Mouse (Mus musculus) ES-Bruce4 (cell line): Measurements from ENCODE around the gene Tcf19. TPM values are rescaled to one million over a fixed set of nuclear protein-coding genes. Genes with fewer than 3 reads are reported as not detected.

Source experiments
- H3K27ac ChIP-seq: 2 replicates; pipeline ENCODE4 v1.5.1; 2012; ENCODE audit warnings: low read length, inconsistent platforms; ENCODE audit not compliant: insufficient read depth
- H3K27me3 ChIP-seq: 2 replicates; pipeline ENCODE4 v1.6.1; 2012; ENCODE audit warnings: mild to moderate bottlenecking, low read length, inconsistent platforms; ENCODE audit not compliant: control insufficient read depth, poor library complexity, insufficient read depth, severe bottlenecking
- H3K36me3 ChIP-seq: 2 replicates; pipeline ENCODE4 v1.6.1; 2012; ENCODE audit warnings: inconsistent platforms, mild to moderate bottlenecking, low read length, moderate library complexity; ENCODE audit not compliant: control insufficient read depth, poor library complexity, insufficient read depth, severe bottlenecking
- H3K4me1 ChIP-seq: one replicate; pipeline ENCODE4 v1.8.1; 2011; ENCODE audit warnings: low read length; ENCODE audit not compliant: control insufficient read depth, insufficient read depth
- H3K4me3 ChIP-seq: 2 replicates; pipeline ENCODE4 v1.5.1; 2011; ENCODE audit warnings: low read depth, mild to moderate bottlenecking, low read length
- H3K9ac ChIP-seq: 2 replicates; pipeline ENCODE4 v1.6.1; 2012; ENCODE audit warnings: low read depth, mild to moderate bottlenecking, inconsistent platforms; ENCODE audit not compliant: poor library complexity, severe bottlenecking
- H3K9me3 ChIP-seq: replicated peaks from 2 replicates; pipeline ENCODE4 v1.6.1; 2012; ENCODE audit warnings: mild to moderate bottlenecking, low read length, inconsistent platforms; ENCODE audit not compliant: control insufficient read depth, poor library complexity, insufficient read depth, severe bottlenecking
- CTCF ChIP-seq: IDR thresholded peaks from one replicate; pipeline ENCODE4 v1.8.1; 2011; ENCODE audit warnings: low read depth, low read length
- EP300 ChIP-seq: IDR thresholded peaks from 2 replicates; pipeline ENCODE4 v1.6.1; 2011; ENCODE audit warnings: low read depth, low read length; ENCODE audit not compliant: insufficient read depth
- POLR2A ChIP-seq: IDR thresholded peaks from one replicate; pipeline ENCODE4 v1.8.1; 2011; ENCODE audit warnings: low read length; ENCODE audit not compliant: insufficient read depth
- polyA plus RNA-seq: library from polyadenylated mRNA; stranded (reverse); fragments of >200 nt; gene quantifications from 2 replicates; pipeline ENCODE4 v1.2.4, GENCODE M21; 2011; ENCODE audit warnings: low read depth; ENCODE audit not compliant: missing spikeins, insufficient read depth, insufficient read length

Tcf19 gene
- polyA plus RNA-seq: 4.0 and 5.2 TPM in 2 replicates

GRCm38 (mm10) chr17:35516652-35517500 is at the start of gene Tcf19, which contains the start of gene Cchcr1:
Tcf19 (minus strand) TSS chr17:35516824.
Cchcr1 (plus strand) TSS chr17:35517100.
- peak within 1 kb of the TSS; percentile 59 for H3K27ac ChIP-seq
- H3K4me3 ChIP-seq: peak within 1 kb of the TSS; percentile 81
- TF ChIP-seq CTCF (no peak), EP300 (no peak), POLR2A (no peak)
- no peaks in the 10 kb centered on the region for H3K9me3 ChIP-seq
- H3K27me3 ChIP-seq: no peaks in the 10 kb centered on the region
- peak within 1 kb of the TSS; percentile 85 for H3K9ac ChIP-seq
- H3K4me1 ChIP-seq: peaks cover 2% of the 10 kb centered on the region
- peaks cover 14% of the 10 kb centered on the region for H3K36me3 ChIP-seq

DNA sequence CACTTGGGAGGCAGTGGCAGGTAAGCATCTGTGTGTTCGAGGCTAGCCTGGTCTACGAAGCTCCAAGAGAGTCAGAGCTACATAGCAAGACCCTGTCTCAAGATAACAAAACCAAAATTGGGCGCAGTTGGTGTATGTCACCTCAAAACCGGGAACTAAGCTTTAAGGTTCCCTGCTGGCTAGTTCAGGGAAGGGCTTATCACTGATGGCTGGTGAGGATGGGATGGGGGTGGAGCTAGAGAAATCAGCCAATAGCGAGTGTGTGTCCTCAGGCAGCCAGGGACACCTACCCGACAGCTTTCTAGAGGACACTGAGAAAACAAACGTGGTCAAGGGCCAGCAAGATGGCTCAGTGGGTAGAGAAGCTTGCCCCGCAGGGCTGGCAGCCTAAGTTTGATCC is 41.6 kb upstream of the Tcf19 start:
- H3K4me1 ChIP-seq: peaks cover 6% of the 10 kb centered on the region
- no peak for TF ChIP-seq POLR2A
- no peak for TF ChIP-seq EP300
- TF ChIP-seq CTCF: no peak

DNA sequence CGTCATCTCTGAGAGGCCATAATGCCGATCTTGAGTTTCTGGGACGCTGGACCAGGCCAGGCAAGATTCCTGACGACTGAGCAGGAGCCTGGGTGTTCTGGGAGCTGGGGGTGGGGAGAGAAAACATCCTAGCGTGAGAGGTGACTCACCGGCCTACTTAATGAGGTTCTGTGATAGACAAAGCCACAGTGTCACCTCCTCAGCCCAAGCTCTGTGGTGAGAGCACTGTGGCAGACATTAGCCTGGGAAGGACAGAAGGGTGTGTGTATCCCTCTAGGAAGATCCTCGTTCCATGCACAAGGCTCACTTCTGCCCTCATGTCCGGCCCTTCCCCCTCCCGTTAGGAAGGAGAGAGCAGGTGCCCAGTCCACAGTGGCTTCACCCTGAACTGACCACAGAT is 40.7 kb upstream of the Tcf19 start:
- H3K27me3 ChIP-seq: no peaks in the 10 kb centered on the region
- no peaks in the 10 kb centered on the region for H3K9me3 ChIP-seq
- H3K27ac ChIP-seq: no peak overlapping the region
- H3K4me3 ChIP-seq: no peak overlapping the region
- H3K4me1 ChIP-seq: peaks cover 6% of the 10 kb centered on the region
- no peak overlapping the region for H3K9ac ChIP-seq
- TF ChIP-seq EP300: no peak
- no peak for TF ChIP-seq POLR2A
- no peak for TF ChIP-seq CTCF
- H3K36me3 ChIP-seq: no peaks in the 10 kb centered on the region

More for the DNA sequence above, 41.6 kb upstream of the Tcf19 start:
- no peaks in the 10 kb centered on the region for H3K9me3 ChIP-seq
- H3K36me3 ChIP-seq: no peaks in the 10 kb centered on the region
- no peak overlapping the region for H3K9ac ChIP-seq
- H3K27ac ChIP-seq: no peak overlapping the region
- H3K4me3 ChIP-seq: no peak overlapping the region
- H3K27me3 ChIP-seq: no peaks in the 10 kb centered on the region

- H3K27me3 ChIP-seq: no peaks in the 10 kb centered on the region
- H3K9me3 ChIP-seq: no peaks in the 10 kb centered on the region
- TF ChIP-seq CTCF: peak; percentile 93
- no peak for TF ChIP-seq POLR2A
- peaks cover 6% of the 10 kb centered on the region for H3K4me1 ChIP-seq
- H3K9ac ChIP-seq: no peak overlapping the region
- no peaks in the 10 kb centered on the region for H3K36me3 ChIP-seq
- no peak overlapping the region for H3K4me3 ChIP-seq
- no peak overlapping the region for H3K27ac ChIP-seq
Observed at GRCm38 (mm10) chr17:35556812-35557211, 40.2 kb upstream of the Tcf19 start.

- Histone ChIP-seq H3K9ac (0 out of 2 replicates have a peak overlapping the region, but pooled peaks have one; percentile 37), H3K4me3 (no peak overlapping the region)
- TF ChIP-seq EP300: no peak
- TF ChIP-seq POLR2A: no peak
- no peak for TF ChIP-seq CTCF
Observed at GRCm38 (mm10) chr17:35556186-35556765, 39.7 kb upstream of the Tcf19 start.

More at GRCm38 (mm10) chr17:35556186-35556765, 39.7 kb upstream of the Tcf19 start:
- Histone ChIP-seq H3K27me3 (no peaks in the 10 kb centered on the region), H3K9me3 (no peaks in the 10 kb centered on the region), H3K4me1 (peaks cover 6% of the 10 kb centered on the region), H3K27ac (no peak overlapping the region), H3K36me3 (no peaks in the 10 kb centered on the region)
